Mouse (Mus musculus) hematopoietic stem cell, adult 5-6 weeks (primary cell): ENCODE results near the gene Samd4b. TPM values are rescaled to one million over a fixed set of nuclear protein-coding genes. Genes with fewer than 3 reads are reported as not detected.
"Not testable (repeated sequence)": the region's sequence is repeated elsewhere in the genome, so short reads cannot be mapped to it uniquely, and the experiment has no call there.

Experiments used
- ATAC-seq, 2 experiments: fragments of 125-278 bp in 1 of 2; replicated peaks in 1 of 2; 2 replicates each; pipeline ENCODE4 v1.8.0; 2016 to 2017; ENCODE audit warnings: inconsistent platforms in 2 of 2, mild to moderate bottlenecking in 2 of 2, moderate number of reproducible peaks in 2 of 2, low read depth in 1 of 2, moderate TSS enrichment in 1 of 2; ENCODE audit not compliant: low FRiP score in 2 of 2, poor library complexity in 2 of 2, severe bottlenecking in 2 of 2, insufficient read depth in 1 of 2, low TSS enrichment in 1 of 2
- total RNA-seq: library from RNA; stranded (forward); fragments of 172-1452, 232-1000 nt; gene quantifications from 2 replicates; pipeline ENCODE4 v1.2.3, GENCODE M21; 2017

Samd4b gene
- total RNA-seq, result 5.2 and 6.3 TPM in 2 replicates

DNA sequence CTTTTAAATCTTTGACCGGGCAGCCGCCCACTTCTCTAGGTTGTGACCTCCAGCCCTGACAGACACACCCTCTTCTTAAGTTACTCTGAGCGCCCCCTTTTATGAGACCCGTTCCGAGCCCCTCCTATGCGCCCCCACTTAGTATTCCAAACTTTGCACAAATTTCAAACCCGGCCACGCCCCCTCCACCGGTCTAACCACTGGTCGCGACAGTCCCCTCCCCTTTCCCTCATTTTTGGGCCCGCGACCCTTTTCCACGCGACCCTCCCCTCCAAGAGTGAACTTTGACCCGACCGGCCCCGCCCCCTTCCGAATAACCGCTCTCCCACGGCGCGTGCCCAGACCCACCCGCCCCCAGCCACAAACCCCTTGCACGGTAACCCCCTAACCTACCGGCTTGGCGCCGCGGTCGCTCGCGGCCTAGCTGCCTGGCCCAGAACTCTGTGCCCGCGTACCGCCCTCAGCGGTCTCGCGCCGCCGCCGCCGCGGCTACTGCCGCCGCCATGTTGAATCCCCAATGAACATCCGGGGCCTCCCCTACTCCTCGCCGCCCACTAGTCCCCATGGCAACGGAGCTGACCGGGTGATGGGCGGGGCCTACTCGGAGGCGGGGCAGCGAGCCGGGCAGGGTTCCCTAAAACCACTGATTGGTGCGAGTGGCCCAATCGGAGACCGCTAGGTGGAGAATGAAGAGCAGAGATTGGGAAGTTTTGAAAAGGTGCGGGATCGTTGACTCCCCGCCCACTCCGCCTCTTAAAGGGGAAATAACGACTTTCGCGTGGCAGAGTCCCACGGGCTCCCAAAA lies at the start of gene Samd4b, which contains the start of gene Pak4:
Gene Samd4b (minus strand): TSS at position 503 of the 805 bp plus-strand sequence.
Gene Pak4 (minus strand): TSS at position 544 of the 805 bp plus-strand sequence.
- ATAC-seq, result peak; percentile 92 to 97

DNA sequence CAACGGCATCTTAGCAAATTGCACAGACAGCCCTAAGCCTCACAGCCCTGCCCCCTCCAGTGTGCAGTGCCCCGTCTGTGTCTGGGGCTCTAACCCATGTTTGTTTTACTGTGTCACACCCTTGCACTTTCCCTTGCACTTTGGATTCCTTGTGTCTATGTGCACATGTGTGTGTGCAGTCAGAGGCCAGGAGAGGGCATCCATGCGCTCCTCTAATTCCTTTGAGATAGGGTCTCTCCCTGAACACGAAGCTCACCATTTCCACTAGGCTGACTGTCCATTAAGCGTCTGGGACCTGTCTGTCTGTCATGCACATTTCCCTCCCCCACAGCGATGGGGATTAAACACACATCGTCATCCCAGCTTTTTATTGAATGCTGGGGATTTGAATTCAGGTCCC lies 49.1 kb upstream of the Samd4b start:
- no peak for ATAC-seq

GRCm38 (mm10) chr7:28645947-28646475 lies 48.1 kb upstream of the Samd4b start:
- no peak for ATAC-seq

DNA sequence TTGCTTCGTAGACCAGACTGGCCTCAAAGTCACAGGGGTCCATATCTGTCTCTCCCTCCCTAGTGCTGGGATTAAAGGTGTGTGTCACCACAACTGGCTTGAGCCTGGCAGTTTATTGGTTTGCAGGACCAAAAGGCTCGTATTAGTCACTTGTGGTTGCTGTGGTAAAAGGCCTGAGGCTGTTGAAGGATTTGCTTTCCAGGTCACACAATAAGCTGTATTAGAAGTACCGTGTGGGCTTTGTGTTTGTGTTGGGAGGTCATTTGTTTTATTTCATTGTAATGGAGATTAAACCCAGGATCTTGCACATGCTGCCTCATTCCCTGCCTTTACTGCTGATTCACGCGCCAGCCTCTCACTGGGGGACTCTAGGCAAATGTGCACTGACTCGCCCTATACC lies 47.4 kb upstream of the Samd4b start:
- no peak for ATAC-seq

GRCm38 (mm10) chr7:28641546-28641945 lies 43.6 kb upstream of the Samd4b start:
- ATAC-seq, result no peak

- no peak for ATAC-seq
These were observed 39.6 kb upstream of the Samd4b start for GRCm38 (mm10) chr7:28637511-28637910.

DNA sequence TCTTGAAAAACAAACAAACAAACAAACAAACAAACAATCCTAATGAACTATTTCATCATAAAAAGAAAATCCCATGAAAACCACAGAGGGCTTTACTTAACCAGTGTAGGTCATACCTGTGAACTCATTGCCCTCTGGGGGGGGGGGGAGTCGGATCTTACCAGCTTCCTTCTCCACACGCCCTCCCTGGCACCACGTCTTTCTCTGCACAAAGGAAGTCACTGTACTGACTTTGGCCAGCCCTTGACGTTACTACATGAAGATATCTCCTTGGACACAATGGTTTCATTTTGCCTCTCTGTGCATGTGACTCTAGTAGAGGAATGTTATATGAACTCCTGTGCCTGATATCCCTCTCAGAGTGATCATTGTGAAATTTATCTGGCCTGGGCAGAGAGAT lies 36.2 kb upstream of the Samd4b start:
- peak in 1 of 2 experiments; percentile 32; a peak in 1 of 4 replicates for ATAC-seq

DNA sequence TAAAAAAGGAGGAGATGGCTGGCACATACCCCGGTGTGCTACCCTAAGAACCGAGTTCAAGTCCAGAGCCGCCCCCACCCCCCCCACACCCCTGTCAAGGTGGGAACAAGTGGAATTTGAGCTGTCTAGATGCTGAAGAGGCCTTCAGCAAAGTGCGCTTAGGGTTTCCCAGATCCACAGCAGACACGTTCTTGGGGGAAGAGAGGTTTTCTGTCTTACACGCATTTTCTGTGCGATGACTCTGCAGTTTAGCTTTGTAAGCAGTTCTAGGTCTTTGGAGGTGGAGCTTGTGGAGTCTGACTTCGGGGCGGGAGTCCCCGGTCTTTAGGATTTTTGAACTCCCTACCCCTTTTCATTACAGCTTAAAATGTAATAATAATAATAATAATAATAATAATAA lies 33.1 kb upstream of the Samd4b start, which contains the start of gene Acp7:
Gene Acp7 (minus strand): TSS at position 260 of the 400 bp plus-strand sequence.
- no peak for ATAC-seq

DNA sequence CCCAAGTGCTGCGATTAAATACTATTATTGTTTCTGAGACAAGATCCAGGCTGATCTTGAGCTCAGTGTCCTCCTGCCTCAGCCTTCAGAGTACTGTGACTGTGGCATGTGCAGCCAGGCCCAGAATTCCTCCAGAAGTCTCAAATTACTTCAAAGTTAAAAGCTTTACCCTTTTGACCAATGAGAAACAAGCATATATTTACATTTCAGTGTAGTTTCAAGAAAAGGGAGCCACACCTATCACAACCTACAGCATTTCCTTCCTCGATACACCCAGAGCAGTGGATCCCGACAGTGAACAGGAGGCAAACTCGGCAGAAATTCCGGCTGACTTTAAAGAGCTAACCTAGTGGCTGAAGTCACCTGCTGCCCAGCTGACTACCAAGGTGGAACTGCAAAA lies 26.8 kb upstream of the Samd4b start:
- no peak for ATAC-seq

DNA sequence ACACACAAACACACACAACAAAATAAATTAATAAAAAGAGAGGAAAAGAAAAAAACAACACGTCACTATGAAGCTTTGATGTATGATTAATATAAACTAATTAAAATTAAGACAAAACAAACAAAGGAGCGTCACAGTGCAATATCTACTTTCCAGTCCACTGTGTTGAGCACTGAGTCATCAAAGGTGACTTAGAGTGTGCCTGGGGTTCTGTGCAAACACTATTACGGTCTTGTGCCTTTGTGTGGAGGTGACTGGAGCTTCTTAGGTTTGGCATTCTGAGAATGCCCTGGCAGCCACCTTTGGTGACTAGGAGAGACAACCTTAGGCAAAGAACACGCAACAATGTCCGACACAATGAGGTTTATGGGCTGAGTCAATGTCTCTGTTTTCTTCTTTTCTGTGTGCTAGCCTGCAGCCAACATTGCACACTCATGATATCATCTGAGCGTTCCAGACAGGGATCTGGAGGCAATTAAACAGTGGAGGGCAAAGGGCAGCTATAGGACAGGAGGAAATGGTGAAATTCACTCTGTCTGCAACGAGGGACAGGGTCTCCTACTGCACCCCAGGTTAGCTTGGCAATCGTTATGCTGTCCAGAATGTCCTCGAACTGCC lies 21.3 kb upstream of the Samd4b start:
- no peak for ATAC-seq

DNA sequence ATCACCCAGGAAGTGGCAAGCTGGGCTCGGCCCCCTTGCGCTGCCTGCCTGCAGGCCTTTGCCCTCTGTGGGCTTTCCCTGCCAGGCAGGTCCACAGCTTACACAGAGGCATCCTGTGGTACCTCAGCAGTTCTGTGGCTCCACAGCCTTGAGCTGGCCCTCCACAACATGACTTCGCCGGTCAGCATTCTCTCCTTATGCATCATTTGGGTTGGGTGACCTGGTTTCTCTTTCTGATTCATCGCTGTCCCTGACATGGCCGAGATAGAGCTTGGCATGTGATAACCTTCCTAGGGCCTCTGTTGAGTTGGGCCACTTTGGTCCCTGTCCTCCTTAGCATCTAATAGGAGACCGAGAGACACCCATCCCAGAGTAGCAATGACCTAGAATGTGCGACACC lies 8.0 kb upstream of the Samd4b start:
- no peak for ATAC-seq

GRCm38 (mm10) chr7:28603788-28604187 lies 5.8 kb upstream of the Samd4b start:
- not testable (repeated sequence) for ATAC-seq

DNA sequence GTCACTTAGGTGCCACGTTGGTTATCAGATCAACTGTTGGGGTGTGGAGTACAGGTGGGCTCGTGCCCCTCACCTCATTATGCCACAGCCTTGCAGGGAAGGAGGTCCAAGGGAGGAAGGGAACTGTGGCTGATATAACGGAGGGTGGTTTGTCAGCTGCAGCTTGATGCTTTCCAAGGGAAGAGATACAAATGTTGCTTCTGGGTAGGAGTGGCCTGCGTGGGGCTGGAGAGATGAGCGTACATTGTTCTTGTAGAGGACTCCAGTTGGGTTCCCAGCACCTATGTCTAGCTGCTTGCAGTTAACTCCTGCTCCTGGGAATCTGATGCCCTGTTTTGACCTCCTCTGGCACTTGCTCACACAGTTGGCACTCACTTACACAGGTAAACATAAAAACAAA lies 5.2 kb upstream of the Samd4b start:
- ATAC-seq, result no peak

- no peak for ATAC-seq
These were observed 3.7 kb upstream of the Samd4b start for GRCm38 (mm10) chr7:28601668-28602067.

DNA sequence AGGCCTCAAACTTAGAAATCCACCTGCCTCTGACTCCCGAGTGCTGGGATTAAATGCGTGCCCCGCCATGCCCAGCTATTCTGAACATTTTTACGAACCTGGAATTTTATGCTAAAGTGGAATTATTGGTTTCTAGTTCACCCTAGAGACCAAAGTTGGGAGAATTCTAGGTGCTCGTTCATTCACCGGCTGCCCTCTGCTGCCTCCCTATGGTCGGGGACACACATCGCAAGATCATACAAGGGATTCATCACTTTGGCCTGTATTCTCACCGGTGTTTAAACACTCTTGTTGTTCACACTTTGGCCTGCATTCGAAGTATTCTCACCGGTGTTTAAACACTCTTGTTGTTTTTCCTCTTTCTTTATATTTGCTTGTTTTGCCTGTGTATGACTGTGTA lies 3.1 kb upstream of the Samd4b start:
- ATAC-seq, result peak; percentile 47 to 52; a peak in 2 of 4 replicates

DNA sequence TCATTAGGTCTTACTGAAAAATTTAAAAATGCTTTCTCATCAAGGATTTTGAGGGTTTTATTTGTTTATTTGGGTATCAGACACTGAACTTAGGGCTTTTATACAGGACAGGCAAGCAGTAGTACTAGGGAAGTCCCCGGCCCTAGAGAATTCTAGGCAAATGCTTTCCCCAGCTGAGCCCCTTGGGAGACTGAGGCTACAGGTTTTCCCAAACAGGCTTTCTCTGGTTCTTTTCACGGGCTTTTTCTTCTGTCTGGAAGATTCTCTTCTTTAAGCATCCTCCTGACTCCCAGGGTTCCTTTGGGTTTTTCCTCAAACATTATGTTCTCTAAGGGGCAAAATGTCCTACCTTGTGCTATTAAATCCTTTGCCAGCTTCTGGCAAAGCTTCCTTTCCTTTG lies 1.0 kb upstream of the Samd4b start:
- ATAC-seq, result no peak

GRCm38 (mm10) chr7:28597277-28597570 lies 720 bp downstream of the Samd4b start:
- no peak for ATAC-seq

DNA sequence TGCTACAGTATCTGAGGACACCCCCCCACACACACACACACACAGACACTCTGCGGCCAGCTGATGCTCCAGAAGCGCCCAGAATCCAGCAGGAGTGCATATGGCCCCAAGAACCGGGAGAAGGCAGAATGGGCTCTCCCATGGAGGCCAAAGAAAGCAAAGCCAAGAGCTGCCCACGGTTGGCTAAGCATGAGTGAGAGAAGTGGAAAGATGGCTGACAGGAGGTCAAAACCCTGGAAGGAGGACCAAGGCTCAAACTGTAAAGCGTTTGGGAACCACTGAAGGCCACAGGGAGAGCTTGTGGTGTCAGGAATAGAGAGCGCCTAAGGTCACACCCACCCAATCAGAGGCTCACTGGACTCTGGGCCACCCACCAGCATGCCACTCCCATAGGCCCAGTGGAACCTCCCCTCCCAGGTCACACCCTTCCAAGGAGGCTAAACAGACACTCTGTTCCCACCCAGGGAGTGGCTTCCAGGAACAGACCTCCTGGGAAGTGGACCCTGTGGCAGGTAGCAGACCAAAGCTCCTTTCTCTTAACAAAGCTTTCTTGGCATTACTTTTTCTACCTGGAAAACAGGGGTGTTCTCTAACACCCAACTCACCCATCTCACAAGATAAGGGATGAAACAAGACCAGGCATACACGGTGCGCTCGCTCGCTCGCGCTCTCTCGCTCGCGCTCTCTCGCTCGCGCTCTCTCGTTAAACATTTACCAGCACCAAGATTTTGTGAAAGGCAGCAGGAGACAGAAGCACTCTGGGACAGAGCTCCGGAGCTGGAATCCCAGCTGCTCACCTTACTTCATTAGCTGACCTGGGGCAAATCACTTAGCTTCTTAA lies 1.3 kb downstream of the Samd4b start:
- no peak for ATAC-seq
